Mouse (Mus musculus) kidney, adult 2 months (tissue): ENCODE data around the gene Vegfa.

Experiments used
- CTCF ChIP-seq: fragments of 200-500 bp; conservative IDR thresholded peaks from 2 replicates; pipeline ENCODE4 v1.5.1; 2011; ENCODE audit warnings: low read depth, mild to moderate bottlenecking, control low read depth, low read length, moderate library complexity, mixed read lengths; ENCODE audit not compliant: insufficient read depth, insufficient read length
- POLR2A ChIP-seq: fragments of 200-500 bp; IDR thresholded peaks from one replicate; pipeline ENCODE4 v1.6.1; 2011; ENCODE audit warnings: low read depth, low read length, control low read depth

- TF ChIP-seq CTCF (no peak), POLR2A (no peak)
Observed at GRCm38 (mm10) chr17:46081657-46082056, 49.5 kb upstream of the Vegfa start.
